Mouse (Mus musculus) T-helper 2 cell (primary cell): Measurements from ENCODE around the gene Gadd45gip1.

Experiments used
- in situ Hi-C: fragments of 300-600 bp; cut with MboI, MseI; formaldehyde crosslinking; loops from one replicate; pipeline ENCODE4 v1.15.1; 2025; ENCODE audit warnings: high pct_unique_total_duplicates

Gadd45gip1 gene

GRCm38 (mm10) chr8:84797256-84797797, 34.0 kb upstream of the Gadd45gip1 start:
- in situ Hi-C loops = no loop called here

GRCm38 (mm10) chr8:84797971-84798370, 33.4 kb upstream of the Gadd45gip1 start:
- in situ Hi-C loops = no loop called here

GRCm38 (mm10) chr8:84798446-84799135, 32.7 kb upstream of the Gadd45gip1 start:
- in situ Hi-C loops = no loop called here

GRCm38 (mm10) chr8:84799136-84799931, 32.0 kb upstream of the Gadd45gip1 start:
- in situ Hi-C loops = no loop called here

GRCm38 (mm10) chr8:84799999-84800831, 31.1 kb upstream of the Gadd45gip1 start, which contains the start of gene Nfix:
TSS of gene Nfix (minus strand) at chr8:84800344.
- in situ Hi-C loops = no loop called here

- in situ Hi-C loops = no loop called here
Measured at GRCm38 (mm10) chr8:84806031-84806430, 25.3 kb upstream of the Gadd45gip1 start.

- in situ Hi-C loops = no loop called here
Measured at GRCm38 (mm10) chr8:84809109-84809940, 22.0 kb upstream of the Gadd45gip1 start.

GRCm38 (mm10) chr8:84809941-84810280, 21.4 kb upstream of the Gadd45gip1 start:
- in situ Hi-C loops = loop anchor here (5.0 kb wide), 1 partner anchor 103 kb away; no protein-coding TSS in a partner anchor

- in situ Hi-C loops = loop anchor here (5.0 kb wide), 1 partner anchor 104 kb away; no protein-coding TSS in a partner anchor
Measured at GRCm38 (mm10) chr8:84810896-84811295, 20.4 kb upstream of the Gadd45gip1 start.

- in situ Hi-C loops = loop anchor here (5.0 kb wide), 1 partner anchor 104 kb away; no protein-coding TSS in a partner anchor
Measured at GRCm38 (mm10) chr8:84811303-84811702, 20.0 kb upstream of the Gadd45gip1 start.

- in situ Hi-C loops = loop anchor here (5.0 kb wide), 1 partner anchor 106 kb away; no protein-coding TSS in a partner anchor
Measured at GRCm38 (mm10) chr8:84813059-84813458, 18.3 kb upstream of the Gadd45gip1 start.

- in situ Hi-C loops = loop anchor here (5.0 kb wide), 1 partner anchor 107 kb away; no protein-coding TSS in a partner anchor
Measured at GRCm38 (mm10) chr8:84813830-84814229, 17.5 kb upstream of the Gadd45gip1 start.

GRCm38 (mm10) chr8:84814240-84814554, 17.1 kb upstream of the Gadd45gip1 start:
- in situ Hi-C loops = loop anchor here (5.0 kb wide), 1 partner anchor 107 kb away; no protein-coding TSS in a partner anchor

- in situ Hi-C loops = loop anchor here (5.0 kb wide), 1 partner anchor 107 kb away; no protein-coding TSS in a partner anchor
Measured at GRCm38 (mm10) chr8:84814555-84815441, 16.5 kb upstream of the Gadd45gip1 start.

- in situ Hi-C loops = no loop called here
Measured at GRCm38 (mm10) chr8:84815547-84815946, 15.8 kb upstream of the Gadd45gip1 start.

GRCm38 (mm10) chr8:84816117-84816516, 15.2 kb upstream of the Gadd45gip1 start:
- in situ Hi-C loops = no loop called here

GRCm38 (mm10) chr8:84822723-84823122, 8.6 kb upstream of the Gadd45gip1 start, which contains the start of gene Dand5:
TSS of gene Dand5 (minus strand) at chr8:84822823.
- in situ Hi-C loops = no loop called here

GRCm38 (mm10) chr8:84823653-84824052, 7.7 kb upstream of the Gadd45gip1 start:
- in situ Hi-C loops = no loop called here

GRCm38 (mm10) chr8:84825636-84826035, 5.7 kb upstream of the Gadd45gip1 start:
- in situ Hi-C loops = no loop called here
